Mouse (Mus musculus): ENCODE measurements around the gene Spsb1. TPM values are rescaled to one million over a fixed set of nuclear protein-coding genes. Genes with fewer than 3 reads are reported as not detected.

Spsb1 gene
- total RNA-seq, 2 experiments from 2014 or later, result 16.5 to 22.0 TPM

DNA sequence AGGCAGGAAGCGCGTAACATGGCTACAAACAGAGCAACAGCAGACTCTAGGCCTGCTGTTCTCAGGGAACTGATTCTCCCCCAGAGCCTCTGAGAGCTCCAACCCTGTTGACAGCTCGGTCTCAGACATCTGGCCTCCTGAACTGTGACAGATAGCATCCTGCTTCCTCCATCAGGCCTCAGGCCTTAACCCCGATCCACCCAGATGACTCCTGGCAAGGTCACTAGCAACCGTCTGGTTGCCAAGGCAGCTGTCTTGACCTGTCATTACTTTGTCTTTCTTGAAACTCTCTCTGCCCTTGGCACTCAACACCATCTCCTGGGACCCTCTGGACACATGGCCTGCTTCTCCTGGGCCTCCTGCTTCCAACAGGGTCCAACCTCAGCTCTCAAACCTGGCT is 51.8 kb downstream of the Spsb1 start:
- intact Hi-C loops (cut with DNase I), result no loop called here
- DNase-seq (ENCODE audit: extremely low spot score in 1 of 2, low spot score in 2 of 2), result no peak

- intact Hi-C loops (cut with DNase I), result no loop called here
- DNase-seq (ENCODE audit: extremely low spot score in 1 of 2, low spot score in 2 of 2), result no peak
Measured at GRCm38 (mm10) chr4:149901349-149901782, 53.5 kb downstream of the Spsb1 start.

GRCm38 (mm10) chr4:149897661-149898260 is 57.1 kb downstream of the Spsb1 start:
- no peak for DNase-seq (ENCODE audit: extremely low spot score in 1 of 2, low spot score in 2 of 2)
- intact Hi-C loops (cut with DNase I), result no loop called here

DNA sequence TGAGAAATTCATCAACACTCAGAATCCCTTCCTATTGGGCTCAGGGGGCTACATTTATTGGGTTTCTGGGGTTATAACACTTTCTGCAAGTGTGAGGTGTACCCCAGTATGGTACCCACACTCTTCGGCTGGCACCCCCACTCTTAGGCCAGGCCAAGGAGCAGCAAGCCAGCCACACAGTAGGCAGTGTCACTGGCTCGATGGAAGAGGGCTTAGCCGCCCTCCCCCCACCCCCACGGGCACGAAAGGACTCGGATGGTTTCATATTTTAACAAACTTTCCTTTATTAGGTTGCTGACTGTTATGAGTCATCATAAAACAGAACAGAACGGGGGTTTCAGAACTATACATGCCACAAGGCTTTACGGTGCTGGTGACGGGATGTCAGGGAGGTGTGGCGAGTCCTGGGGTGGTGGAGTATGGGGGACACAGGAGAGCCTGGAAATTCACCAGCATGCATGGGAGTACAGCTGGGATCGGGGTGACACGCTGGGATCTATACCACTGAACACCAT is 58.8 kb downstream of the Spsb1 start:
- intact Hi-C loops (cut with DNase I), result no loop called here
- no peak for DNase-seq (ENCODE audit: extremely low spot score in 1 of 2, low spot score in 2 of 2)

GRCm38 (mm10) chr4:149895226-149895625 is 59.6 kb downstream of the Spsb1 start:
- intact Hi-C loops (cut with DNase I), result no loop called here
- no peak for DNase-seq (ENCODE audit: extremely low spot score in 1 of 2, low spot score in 2 of 2)

- intact Hi-C loops (cut with DNase I), result no loop called here
- no peak for DNase-seq (ENCODE audit: extremely low spot score in 1 of 2, low spot score in 2 of 2)
Measured at GRCm38 (mm10) chr4:149894300-149894699, 60.5 kb downstream of the Spsb1 start.

DNA sequence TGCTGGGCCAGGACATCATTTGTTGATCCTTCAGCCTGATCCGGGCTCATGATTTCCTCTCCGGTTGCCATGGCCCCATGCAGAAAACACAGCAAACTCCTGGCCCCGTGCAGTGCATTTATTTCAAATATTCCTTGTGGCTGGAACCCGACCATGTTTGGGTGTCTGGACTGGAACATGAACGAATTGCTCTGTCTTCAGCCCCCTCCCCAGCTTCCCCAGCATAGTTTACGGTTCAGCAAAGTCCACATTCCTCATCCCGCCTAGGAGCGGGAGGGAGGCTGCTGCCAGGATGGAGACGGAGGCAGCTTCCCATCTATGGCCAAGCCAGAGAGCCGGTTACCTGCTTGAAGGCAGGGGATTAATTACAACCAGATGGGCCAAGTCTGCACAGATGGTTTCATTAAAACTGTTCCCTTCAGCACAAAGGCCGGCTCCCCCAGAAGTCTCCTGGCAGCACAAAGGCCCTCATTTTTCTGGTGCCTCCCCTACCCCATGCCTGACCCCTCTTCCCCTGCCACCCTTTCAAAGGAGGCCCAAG is 61.2 kb downstream of the Spsb1 start:
- DNase-seq (ENCODE audit: extremely low spot score in 1 of 2, low spot score in 2 of 2), result peak in 1 of 2 experiments; percentile 63
- intact Hi-C loops (cut with DNase I), result no loop called here

- intact Hi-C loops (cut with DNase I), result no loop called here
- DNase-seq (ENCODE audit: extremely low spot score in 1 of 2, low spot score in 2 of 2), result no peak
Measured at GRCm38 (mm10) chr4:149891172-149891960, 63.5 kb downstream of the Spsb1 start.

DNA sequence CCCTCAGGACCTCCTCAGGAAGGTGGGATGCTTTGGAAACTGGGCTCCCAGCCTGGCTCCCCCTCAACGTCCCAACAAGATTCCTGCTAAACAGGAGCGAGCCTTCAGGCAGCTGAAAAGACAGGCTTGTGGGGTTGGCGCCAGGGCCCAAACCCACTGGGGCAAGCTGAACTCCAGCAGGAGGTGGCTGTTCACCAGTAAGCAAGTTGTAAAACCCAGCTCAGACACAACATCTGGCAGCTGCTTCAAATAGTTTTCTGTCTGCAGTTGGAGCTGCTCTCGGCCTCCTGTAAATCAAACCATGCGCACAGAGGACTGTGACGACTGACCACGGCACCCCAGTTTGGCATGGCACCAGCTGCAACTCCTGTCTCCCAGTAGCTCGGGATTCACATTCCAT is 64.3 kb downstream of the Spsb1 start:
- intact Hi-C loops (cut with DNase I), result no loop called here
- DNase-seq (ENCODE audit: extremely low spot score in 1 of 2, low spot score in 2 of 2), result peak in 1 of 2 experiments; percentile 66

DNA sequence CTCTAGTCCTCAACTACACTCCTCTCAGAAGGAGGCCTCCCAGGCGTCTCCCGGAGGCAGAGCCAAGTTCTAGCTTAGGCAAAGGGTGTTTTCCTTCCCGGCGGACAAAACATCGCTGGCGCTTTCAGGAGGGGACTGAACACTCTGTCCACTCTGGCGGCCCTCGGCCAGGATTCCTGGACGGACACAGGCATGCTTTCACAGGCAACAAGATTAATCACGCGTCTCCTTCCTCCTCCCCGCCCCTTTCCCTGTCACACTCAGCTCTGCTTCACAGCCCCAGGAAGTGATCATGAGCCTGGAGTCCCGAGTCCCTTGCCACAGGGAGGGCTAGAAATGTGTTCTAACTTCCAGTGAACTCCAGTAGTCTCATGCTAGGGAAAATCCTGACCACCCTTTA is 65.0 kb downstream of the Spsb1 start:
- intact Hi-C loops (cut with DNase I), result no loop called here
- DNase-seq (ENCODE audit: extremely low spot score in 1 of 2, low spot score in 2 of 2), result peak; percentile 61 to 85

DNA sequence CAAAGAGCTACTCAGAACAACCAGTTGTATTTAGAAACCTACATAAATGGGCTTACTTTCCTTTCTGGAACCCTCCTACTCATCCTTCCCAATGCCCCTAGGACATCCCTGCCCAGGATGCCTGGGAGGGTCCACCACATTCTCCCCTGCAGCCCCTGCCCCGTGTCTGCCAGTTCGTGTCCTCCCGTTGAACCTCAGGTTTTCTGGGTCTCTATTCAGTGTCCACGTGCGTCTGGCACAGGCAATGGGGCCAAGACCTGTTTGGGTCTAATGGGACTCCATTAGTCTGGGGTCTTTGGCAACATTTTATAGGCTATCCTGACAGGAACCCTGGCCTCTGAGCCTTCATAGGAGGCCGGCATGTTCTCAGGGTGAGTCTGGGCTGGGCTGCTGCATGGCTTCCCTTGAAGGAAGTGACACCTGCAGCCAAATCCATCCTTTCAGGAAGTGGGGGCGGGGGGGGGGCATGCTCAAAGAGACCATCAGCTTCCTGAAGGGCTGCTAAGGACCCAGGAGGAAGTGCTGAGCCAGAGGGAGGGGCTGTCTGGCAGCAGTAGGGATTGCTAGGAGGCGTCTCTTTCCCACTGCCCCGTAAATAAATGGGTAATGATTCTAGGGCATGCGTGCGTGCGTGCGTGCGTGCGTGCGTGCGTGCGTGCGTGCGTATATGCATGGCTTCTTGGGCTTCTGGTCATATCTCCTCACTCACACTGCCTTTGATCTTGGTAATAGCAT is 65.9 kb downstream of the Spsb1 start:
- intact Hi-C loops (cut with DNase I), result no loop called here
- DNase-seq (ENCODE audit: extremely low spot score in 1 of 2, low spot score in 2 of 2), result peak in 1 of 2 experiments; percentile 57

- intact Hi-C loops (cut with DNase I), result no loop called here
- DNase-seq (ENCODE audit: extremely low spot score in 1 of 2, low spot score in 2 of 2), result no peak
Measured at GRCm38 (mm10) chr4:149888156-149888555, 66.7 kb downstream of the Spsb1 start.

DNA sequence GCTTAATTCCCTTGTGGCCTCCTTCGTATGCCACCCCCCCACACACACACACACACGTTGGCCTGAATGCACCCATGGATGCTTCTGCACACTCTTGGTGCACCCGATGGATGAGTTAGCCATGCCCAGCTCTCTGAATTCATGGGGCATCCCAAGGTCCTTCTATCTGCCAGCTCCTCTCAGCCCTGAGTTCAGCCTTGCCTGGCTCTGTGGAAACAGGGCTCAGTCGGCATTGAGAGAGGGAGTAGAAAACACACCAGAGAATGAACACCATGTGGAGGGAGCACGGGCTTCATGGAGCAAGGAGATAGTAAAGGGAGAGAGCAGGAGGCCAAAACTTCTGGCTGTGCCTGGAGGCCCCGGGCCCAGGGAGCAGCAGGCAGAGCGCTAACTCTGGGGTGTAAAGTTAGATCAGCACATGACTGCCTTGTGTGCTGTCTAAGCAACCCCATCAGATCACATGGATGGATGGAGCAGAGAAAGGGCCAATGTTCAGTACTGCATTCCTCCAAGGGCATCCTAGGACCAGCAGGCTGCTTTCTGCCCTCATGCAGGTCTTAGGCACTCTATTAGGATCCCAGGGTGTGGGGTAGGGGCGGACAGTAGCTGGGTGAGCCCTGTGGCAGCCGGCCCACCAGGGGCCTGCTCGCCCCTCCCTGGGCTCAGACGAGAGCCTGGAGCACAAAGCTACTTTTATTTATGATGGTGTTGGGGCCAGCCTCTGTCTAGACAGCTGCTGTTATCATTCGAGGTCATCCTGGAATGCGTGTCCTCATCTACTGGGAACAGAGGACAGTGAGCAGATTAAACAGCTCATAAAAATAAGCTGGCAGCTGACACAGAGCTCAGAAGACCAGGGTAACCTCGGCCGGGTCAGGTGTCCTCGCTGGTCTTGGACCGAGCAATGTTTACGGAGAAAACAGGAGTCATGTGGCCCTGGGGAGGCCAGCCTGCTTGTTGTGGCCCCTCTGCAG is 68.3 kb downstream of the Spsb1 start:
- intact Hi-C loops (cut with DNase I), result no loop called here
- no peak for DNase-seq (ENCODE audit: extremely low spot score in 1 of 2, low spot score in 2 of 2)

DNA sequence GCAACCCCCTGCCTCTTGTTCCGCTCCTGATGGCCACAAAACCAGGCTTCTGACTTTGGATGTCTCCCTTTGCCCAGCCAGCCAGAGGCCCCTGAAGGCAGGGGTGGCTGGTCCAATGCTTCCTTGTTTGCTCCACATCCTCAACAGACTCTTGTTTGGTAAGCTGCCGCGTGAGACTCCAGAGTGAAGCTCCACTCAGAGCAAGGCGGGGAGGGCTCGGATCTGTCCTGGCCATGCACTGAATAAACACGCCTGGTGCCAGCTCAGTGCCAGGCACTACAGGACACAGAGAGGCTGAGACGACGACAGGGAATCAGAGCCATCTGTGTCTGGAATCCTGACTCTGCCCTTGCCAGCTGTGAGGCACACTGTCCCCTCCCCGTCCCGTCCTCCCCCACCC is 70.9 kb downstream of the Spsb1 start:
- intact Hi-C loops (cut with DNase I), result no loop called here
- DNase-seq (ENCODE audit: extremely low spot score in 1 of 2, low spot score in 2 of 2), result no peak

GRCm38 (mm10) chr4:149882139-149882916 is 72.5 kb downstream of the Spsb1 start:
- intact Hi-C loops (cut with DNase I), result no loop called here
- DNase-seq (ENCODE audit: extremely low spot score in 1 of 2, low spot score in 2 of 2), result no peak

- DNase-seq (ENCODE audit: extremely low spot score in 1 of 2, low spot score in 2 of 2), result no peak
- intact Hi-C loops (cut with DNase I), result no loop called here
Measured at GRCm38 (mm10) chr4:149880908-149881307, 73.9 kb downstream of the Spsb1 start.

- DNase-seq (ENCODE audit: extremely low spot score in 1 of 2, low spot score in 2 of 2), result no peak
- intact Hi-C loops (cut with DNase I), result no loop called here
Measured at GRCm38 (mm10) chr4:149879980-149880379, 74.9 kb downstream of the Spsb1 start.

DNA sequence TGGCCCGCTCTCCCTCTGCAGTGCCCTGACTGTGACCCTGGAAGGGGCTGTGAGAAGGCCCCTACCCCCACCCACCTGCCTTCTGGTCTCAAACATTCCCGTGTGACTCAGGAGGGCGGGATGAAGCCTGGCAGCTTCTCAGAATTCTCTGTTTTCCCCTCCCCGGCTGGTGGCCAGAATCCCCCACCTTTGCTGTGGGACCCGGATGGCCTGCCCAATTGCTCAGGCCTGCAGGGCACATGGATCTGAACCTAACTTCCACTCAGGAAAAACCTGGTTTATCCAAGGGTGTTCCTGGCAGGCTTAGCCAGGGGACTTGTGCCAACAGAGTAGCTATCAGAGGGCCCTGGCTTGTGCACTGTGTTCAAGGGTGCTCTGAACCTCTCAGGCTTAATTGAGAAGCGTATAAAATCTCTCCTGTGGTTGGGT is 76.8 kb downstream of the Spsb1 start:
- intact Hi-C loops (cut with DNase I), result no loop called here
- no peak for DNase-seq (ENCODE audit: extremely low spot score in 1 of 2, low spot score in 2 of 2)

Data from left cerebral cortex, postnatal 10 days (tissue).